Mouse (Mus musculus): ENCODE measurements around the gene Cpox. TPM values are rescaled to one million over a fixed set of nuclear protein-coding genes. Genes with fewer than 3 reads are reported as not detected.
"Not testable (repeated sequence)": the region's sequence is repeated elsewhere in the genome, so short reads cannot be mapped to it uniquely, and the experiment has no call there.

Cpox gene
- polyA plus RNA-seq, 1 experiment from 2014 or later: 10.6 TPM

DNA sequence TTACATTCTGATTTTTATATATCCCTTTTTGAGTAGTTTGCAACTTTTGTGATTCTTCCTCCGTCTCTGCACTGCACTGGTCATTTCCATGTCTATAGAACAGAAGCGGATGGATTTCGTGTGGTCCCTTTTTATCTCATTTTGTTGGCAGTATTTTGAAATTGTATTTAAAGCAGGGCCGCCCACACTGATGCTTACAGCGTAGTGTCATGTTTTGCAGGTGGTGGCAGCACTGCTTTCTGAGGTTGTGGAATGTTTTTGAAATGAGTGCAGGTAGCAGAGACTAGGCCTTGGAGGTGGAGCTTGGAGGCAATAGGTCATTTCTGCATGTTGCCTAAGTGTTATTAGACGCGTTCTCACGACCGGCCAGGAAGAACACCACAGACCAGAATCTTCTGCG lies 20.1 kb upstream of the Cpox start:
- 95% methylated on average over 10 of the region's 10 CpGs for WGBS

DNA sequence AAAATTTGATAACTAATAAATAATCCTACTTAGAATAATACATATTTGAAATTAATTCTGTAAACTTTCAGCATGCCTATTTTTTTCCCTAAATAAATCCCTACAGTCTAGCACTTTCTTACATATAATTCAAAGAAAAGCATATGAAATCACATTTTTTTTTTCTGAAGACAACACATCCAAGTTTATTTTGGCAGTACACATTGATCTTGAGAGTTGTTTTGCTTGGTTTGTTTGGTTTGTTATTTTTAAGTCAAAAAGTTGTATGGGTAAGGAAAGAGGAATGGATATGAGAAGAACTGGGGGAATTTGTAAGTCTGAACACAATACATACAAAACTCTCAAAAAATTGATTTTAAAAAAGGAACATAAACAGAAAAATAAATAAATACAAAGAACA lies 14.3 kb upstream of the Cpox start:
- Histone ChIP-seq H3K4me3 (replicated peaks) (no peak overlapping the region), H3K9ac (replicated peaks) (no peak overlapping the region), H3K9me3 (no peaks in the 10 kb centered on the region), H3K27me3 (no peaks in the 10 kb centered on the region), H3K36me3 (no peaks in the 10 kb centered on the region), H3K4me2 (replicated peaks) (no peak overlapping the region), H3K4me1 (replicated peaks) (no peaks in the 10 kb centered on the region), H3K27ac (no peak overlapping the region)
- no peak for ATAC-seq

More for the DNA sequence above, 20.1 kb upstream of the Cpox start:
- Histone ChIP-seq H3K9ac (replicated peaks) (no peak overlapping the region), H3K27me3 (no peaks in the 10 kb centered on the region), H3K36me3 (no peaks in the 10 kb centered on the region), H3K4me3 (replicated peaks) (no peak overlapping the region), H3K4me2 (replicated peaks) (no peak overlapping the region), H3K9me3 (no peaks in the 10 kb centered on the region), H3K4me1 (replicated peaks) (no peaks in the 10 kb centered on the region), H3K27ac (no peak overlapping the region)
- no peak for ATAC-seq

DNA sequence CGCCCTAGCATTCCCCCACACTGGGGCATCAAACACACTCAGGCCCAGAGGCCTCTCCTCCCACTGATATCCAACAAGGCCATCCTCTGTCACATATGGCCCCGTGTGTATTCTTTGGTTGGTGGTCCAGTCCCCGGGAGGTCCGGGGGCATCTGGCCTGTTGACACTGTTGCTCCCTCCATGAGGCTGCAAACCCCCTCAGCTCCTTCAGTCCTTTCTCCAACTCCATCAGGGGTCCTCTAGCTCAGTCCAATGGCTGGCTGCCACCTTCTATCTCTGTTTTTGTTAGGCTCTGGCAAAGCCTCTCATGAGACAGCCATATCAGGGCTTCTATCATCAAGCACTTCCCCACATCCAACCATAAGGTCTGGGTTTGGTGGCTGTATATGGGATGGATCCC lies 13.6 kb upstream of the Cpox start:
- no peak for ATAC-seq
- no peak overlapping the region for H3K27ac ChIP-seq
- no peaks in the 10 kb centered on the region for H3K27me3 ChIP-seq
- no peak overlapping the region for H3K4me2 ChIP-seq (replicated peaks)
- no peak overlapping the region for H3K9ac ChIP-seq (replicated peaks)
- H3K9me3 ChIP-seq: no peaks in the 10 kb centered on the region
- H3K36me3 ChIP-seq: no peaks in the 10 kb centered on the region
- H3K4me3 ChIP-seq (replicated peaks): no peak overlapping the region
- H3K4me1 ChIP-seq (replicated peaks): no peaks in the 10 kb centered on the region
- 79% methylated on average over 4 of the region's 4 CpGs for WGBS

DNA sequence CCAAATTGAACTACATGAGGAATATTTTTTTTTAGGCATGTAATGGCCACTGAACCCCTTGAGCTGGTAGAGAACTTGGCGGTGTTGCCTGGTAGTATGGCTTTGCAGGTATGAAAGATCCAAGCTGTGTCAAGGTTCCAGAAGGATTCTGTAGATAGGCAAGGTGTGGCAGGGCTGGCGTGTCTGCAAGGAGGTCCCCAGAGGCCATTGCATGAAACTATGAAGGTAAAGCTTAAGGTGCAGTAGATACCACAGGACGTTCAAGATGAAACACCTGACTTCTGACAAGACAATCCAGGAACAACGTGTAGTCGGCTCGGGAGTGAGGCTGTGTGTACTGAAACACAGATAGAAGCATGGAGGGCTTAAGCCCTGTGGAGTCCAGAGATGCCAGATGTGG lies 11.4 kb upstream of the Cpox start:
- Histone ChIP-seq H3K4me3 (replicated peaks) (no peak overlapping the region), H3K9me3 (no peaks in the 10 kb centered on the region), H3K36me3 (no peaks in the 10 kb centered on the region), H3K27ac (no peak overlapping the region), H3K9ac (replicated peaks) (no peak overlapping the region), H3K4me2 (replicated peaks) (no peak overlapping the region), H3K4me1 (replicated peaks) (no peaks in the 10 kb centered on the region), H3K27me3 (no peaks in the 10 kb centered on the region)
- ATAC-seq: no peak
- 92% methylated on average over 6 of the region's 6 CpGs for WGBS

DNA sequence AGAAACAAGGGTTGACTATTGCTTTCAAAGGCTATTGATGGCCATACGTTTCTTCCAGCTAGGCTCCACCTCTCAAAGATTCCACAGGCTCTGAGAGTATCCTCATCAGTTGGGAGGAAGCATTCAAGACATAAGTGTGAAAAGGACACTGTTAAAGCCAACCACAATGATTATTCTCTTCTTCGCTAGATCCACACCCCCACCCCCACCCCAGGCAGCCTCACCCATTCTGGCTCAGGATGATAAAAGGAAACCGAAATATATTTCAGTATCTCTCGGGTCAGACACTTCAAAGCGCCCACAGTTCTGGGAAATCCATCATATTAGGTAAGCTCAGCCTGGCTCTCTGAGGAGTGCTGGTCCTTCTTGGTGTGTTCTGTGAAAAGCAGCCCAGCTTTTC lies 8.3 kb upstream of the Cpox start:
- H3K36me3 ChIP-seq: no peaks in the 10 kb centered on the region
- no peak overlapping the region for H3K27ac ChIP-seq
- H3K4me3 ChIP-seq (replicated peaks): no peak overlapping the region
- H3K9me3 ChIP-seq: no peaks in the 10 kb centered on the region
- H3K27me3 ChIP-seq: no peaks in the 10 kb centered on the region
- WGBS: 87% methylated on average over 5 of the region's 5 CpGs
- no peak overlapping the region for H3K4me2 ChIP-seq (replicated peaks)
- H3K9ac ChIP-seq (replicated peaks): no peak overlapping the region
- no peaks in the 10 kb centered on the region for H3K4me1 ChIP-seq (replicated peaks)
- no peak for ATAC-seq

DNA sequence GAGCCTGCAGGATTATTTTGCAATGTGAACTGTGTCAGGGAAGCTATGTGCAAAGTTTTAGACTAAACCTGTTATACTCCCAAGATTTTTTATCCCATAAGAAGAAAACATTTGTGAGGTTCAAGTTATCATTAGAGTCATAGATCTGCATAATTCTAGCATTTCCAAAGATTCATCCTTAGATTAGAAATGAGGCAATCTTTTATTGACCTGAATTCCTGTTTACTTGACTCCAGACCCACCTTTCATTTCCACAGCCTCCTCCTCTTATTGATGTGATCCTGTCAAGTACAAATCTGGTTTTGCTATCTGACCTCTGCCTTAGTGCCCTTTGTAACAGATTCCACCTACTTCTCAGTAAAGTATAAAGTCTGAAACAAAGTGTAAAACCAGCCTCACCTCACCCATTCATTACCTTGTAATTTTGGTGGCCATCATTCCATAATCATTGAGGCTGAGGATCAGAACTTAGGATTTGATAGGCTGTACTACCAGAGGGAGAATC lies 7.8 kb upstream of the Cpox start:
- H3K27me3 ChIP-seq: no peaks in the 10 kb centered on the region
- no peak for ATAC-seq
- no peak overlapping the region for H3K4me3 ChIP-seq (replicated peaks)
- H3K4me2 ChIP-seq (replicated peaks): no peak overlapping the region
- H3K4me1 ChIP-seq (replicated peaks): no peaks in the 10 kb centered on the region
- H3K27ac ChIP-seq: no peak overlapping the region
- no peak overlapping the region for H3K9ac ChIP-seq (replicated peaks)
- H3K36me3 ChIP-seq: no peaks in the 10 kb centered on the region
- no peaks in the 10 kb centered on the region for H3K9me3 ChIP-seq

DNA sequence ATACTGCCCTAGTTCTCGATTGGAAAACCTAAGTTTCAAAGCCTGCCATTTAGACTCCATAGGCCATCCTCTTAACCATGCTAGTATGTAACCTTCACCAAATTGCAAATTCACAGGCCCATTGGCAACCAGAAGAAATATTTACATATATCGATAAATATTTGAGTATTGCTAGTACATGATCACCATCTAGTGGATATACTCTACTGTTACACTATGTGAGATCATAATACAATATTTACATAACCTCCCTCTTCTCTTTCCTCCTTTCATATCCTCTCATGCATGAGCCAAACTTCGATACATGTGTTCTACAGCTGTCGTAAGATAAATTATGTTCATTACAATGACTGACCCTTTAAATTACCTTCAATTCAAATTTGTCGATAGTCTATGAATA lies 7.1 kb upstream of the Cpox start:
- no peak overlapping the region for H3K4me3 ChIP-seq (replicated peaks)
- no peak overlapping the region for H3K9ac ChIP-seq (replicated peaks)
- H3K27ac ChIP-seq: no peak overlapping the region
- H3K27me3 ChIP-seq: no peaks in the 10 kb centered on the region
- no peaks in the 10 kb centered on the region for H3K9me3 ChIP-seq
- 78% methylated on average over 5 of the region's 5 CpGs for WGBS
- H3K4me1 ChIP-seq (replicated peaks): no peaks in the 10 kb centered on the region
- ATAC-seq: peak; percentile 63
- H3K4me2 ChIP-seq (replicated peaks): no peak overlapping the region
- H3K36me3 ChIP-seq: no peaks in the 10 kb centered on the region

DNA sequence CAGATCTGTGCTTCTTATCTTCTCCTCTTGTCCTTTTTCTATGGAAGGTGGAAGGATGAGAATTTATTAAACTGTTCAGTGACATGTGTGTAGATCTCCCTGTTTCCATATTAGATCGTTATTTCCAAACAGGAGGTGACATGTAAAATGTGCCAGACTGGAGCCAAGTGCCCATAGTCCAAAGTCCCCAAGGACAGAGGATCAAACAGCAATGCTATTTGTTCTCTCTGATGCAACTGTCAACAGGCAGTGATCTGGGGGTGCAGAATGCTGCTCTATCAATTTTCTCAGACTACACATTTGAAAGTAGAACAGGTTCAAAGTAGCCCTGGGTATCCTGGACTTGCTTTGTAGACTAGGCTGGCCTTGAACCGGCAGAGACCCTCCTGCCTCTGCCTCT lies 6.3 kb upstream of the Cpox start:
- Histone ChIP-seq H3K9ac (replicated peaks) (no peak overlapping the region), H3K9me3 (no peaks in the 10 kb centered on the region), H3K27ac (no peak overlapping the region), H3K27me3 (no peaks in the 10 kb centered on the region; the same call in 1 of the 2 replicates), H3K4me3 (replicated peaks) (no peak overlapping the region), H3K4me1 (replicated peaks) (no peaks in the 10 kb centered on the region), H3K36me3 (no peaks in the 10 kb centered on the region), H3K4me2 (replicated peaks) (no peak overlapping the region)
- 97% methylated on average over 2 of the region's 2 CpGs for WGBS
- no peak for ATAC-seq

DNA sequence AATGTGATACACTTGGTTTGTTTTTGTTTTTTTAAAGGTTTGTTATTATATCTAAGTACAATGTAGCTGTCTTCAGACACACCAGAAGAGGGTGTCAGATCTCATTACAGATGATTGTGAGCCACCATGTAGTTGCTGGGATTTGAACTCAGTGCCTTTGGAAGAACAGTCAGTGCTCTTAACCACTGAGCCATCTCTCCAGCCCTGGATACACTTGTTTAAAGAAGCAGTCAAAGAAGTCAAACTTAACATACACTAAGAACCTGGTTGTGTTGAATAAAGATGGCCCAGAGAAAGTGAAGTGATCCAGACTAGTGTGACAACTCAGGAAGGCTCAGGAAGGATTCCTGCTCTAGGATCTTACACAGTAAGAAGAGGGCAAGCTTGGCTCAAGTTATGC lies 5.0 kb upstream of the Cpox start:
- not testable (repeated sequence) for ATAC-seq; H3K27ac ChIP-seq; H3K4me3 ChIP-seq (replicated peaks); H3K9ac ChIP-seq (replicated peaks); H3K9me3 ChIP-seq; H3K36me3 ChIP-seq; H3K27me3 ChIP-seq; H3K4me1 ChIP-seq (replicated peaks); H3K4me2 ChIP-seq (replicated peaks)

DNA sequence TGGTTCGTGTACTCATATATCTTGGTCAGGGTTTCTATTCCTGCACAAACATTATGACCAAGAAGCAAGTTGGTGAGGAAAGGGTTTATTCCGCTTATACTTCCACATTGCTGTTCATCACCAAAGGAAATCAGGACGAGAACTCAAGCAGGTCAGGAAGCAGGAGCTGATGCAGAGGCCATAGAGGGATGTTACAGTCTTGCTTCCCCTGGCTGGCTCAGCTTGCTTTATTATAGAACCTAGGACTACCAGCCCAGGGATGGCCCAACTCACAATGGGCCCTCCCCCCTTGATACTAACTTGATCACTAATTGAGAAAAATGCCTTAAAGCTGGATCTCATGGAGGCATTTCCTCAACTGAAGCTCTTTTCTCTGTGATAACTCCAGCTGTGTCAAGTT lies 3.4 kb upstream of the Cpox start:
- not testable (repeated sequence) for H3K9ac ChIP-seq (replicated peaks); H3K27ac ChIP-seq; H3K4me2 ChIP-seq (replicated peaks); H3K4me3 ChIP-seq (replicated peaks); ATAC-seq; H3K9me3 ChIP-seq; H3K36me3 ChIP-seq; H3K27me3 ChIP-seq; H3K4me1 ChIP-seq (replicated peaks)
- 87% methylated on average over 3 of the region's 3 CpGs for WGBS

DNA sequence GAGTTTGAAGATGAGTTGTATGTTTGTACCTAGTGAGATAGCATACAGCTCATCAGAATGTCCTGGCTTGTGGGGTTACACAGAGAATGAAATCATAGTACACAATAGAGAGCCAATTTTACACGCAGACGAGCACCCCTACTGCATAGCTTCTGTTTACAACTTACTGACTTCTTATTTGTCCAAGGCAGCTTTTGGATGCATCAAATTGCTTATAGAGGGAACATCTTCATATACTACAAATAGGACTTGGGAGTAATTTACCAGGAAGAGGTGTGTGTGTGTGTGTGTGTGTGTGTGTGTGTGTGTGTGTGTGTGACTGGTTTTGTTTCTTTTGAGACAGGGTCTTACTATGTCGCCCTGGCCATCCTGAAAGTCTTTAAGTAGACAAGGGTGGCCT lies 1.5 kb upstream of the Cpox start:
- ATAC-seq: no peak
- Histone ChIP-seq H3K4me3 (replicated peaks) (no peak overlapping the region), H3K27ac (no peak overlapping the region), H3K9me3 (no peaks in the 10 kb centered on the region), H3K4me1 (replicated peaks) (peaks cover 9% of the 10 kb centered on the region), H3K9ac (replicated peaks) (no peak overlapping the region), H3K36me3 (peaks cover 7% of the 10 kb centered on the region; the same call in 1 of the 2 replicates), H3K4me2 (replicated peaks) (no peak overlapping the region), H3K27me3 (no peaks in the 10 kb centered on the region; the same call in 1 of the 2 replicates)
- 86% methylated on average over 3 of the region's 3 CpGs for WGBS

DNA sequence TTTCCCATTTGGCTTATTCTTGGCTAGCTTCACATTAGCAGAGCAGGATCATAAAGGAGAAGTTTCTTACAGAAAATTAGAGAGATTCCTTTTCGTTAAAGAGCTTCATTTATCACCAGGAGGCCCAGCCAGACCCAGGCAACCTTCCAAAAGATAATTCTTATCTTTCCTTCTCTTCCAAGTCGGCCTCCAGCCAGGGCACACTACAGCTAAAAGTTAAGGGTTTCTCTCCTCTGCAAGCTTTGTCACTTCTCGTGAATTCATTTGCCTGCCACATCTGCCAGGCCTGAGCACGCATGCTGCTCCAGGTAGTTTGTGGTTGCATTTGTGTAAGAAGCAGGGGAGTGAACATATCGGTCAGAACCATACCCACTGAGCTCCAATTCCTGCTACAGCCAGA lies 828 bp upstream of the Cpox start:
- 65% methylated on average over 5 of the region's 5 CpGs for WGBS
- Histone ChIP-seq H3K36me3 (peaks cover 14% of the 10 kb centered on the region), H3K4me3 (replicated peaks) (peak overlapping the region; percentile 88; the same call in 1 of the 2 replicates), H3K27me3 (no peaks in the 10 kb centered on the region; the same call in 1 of the 2 replicates), H3K4me1 (replicated peaks) (peaks cover 9% of the 10 kb centered on the region), H3K4me2 (replicated peaks) (no peak overlapping the region), H3K9me3 (no peaks in the 10 kb centered on the region), H3K27ac (no peak overlapping the region), H3K9ac (replicated peaks) (no peak overlapping the region)
- no peak for ATAC-seq

DNA sequence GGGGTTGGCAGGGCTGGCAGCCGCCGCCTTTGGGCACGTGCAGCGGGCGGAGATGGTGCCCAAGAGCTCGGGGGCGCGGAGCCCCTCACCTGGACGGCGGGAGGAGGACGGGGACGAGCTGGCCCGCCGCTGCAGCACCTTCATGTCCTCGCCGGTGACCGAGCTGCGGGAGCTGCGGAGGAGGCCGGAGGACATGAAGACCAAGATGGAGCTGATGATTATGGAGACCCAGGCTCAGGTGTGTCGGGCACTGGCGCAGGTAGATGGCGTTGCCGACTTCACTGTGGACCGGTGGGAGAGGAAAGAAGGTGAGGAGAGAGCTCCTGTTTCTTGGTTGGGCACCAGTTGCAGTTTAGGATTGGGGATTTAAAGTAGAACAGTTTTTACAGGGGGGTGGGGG lies 551 bp downstream of the Cpox start:
- H3K4me2 ChIP-seq (replicated peaks): peak overlapping the region; percentile 86
- H3K4me1 ChIP-seq (replicated peaks): peaks cover 9% of the 10 kb centered on the region
- H3K27ac ChIP-seq: peak overlapping the region; percentile 81
- peaks cover 26% of the 10 kb centered on the region for H3K36me3 ChIP-seq
- under 1% methylated on average over 24 of the region's 25 CpGs for WGBS
- ATAC-seq: no peak
- H3K27me3 ChIP-seq: no peaks in the 10 kb centered on the region; the same call in 1 of the 2 replicates
- peak overlapping the region; percentile 88 for H3K4me3 ChIP-seq (replicated peaks)
- peak overlapping the region; percentile 86 for H3K9ac ChIP-seq (replicated peaks)
- no peaks in the 10 kb centered on the region for H3K9me3 ChIP-seq

All from midbrain, embryonic 13.5 days (tissue).